Mouse (Mus musculus): Measurements from ENCODE around the gene Zfc3h1.
A peak's percentile ranks its signal among the peaks of the same experiment; 100 is the strongest.

DNA sequence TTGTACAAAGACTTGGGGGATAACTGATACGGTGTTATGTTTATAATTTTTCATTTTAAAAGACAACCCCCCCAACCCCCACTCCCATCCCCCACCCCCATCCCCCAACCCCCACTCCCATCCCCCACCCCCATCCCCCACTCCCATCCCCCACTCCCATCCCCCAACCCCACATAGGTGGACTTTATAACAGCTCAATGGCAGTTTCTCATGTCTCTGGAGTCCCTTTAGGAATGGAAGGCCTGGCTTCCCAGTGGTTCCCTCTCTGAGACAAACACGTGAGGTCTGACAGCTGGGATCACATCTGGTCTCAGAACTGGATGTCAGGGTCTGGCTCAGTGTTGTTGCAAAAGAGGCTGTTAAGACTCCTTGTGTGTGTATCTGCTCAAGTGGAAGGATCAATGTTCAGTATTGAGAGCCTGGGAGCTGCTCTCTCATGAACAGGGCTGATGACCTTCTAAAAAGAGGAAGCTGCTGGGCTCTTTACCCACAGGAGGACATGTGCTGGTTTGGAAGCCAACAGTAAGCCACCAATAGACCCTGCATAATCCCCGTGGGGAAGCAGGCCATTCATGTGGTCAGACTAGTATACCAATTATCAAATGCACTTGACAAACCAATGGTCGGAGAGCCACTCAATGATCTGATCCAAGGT, 41.9 kb upstream of the Zfc3h1 start:
- TF ChIP-seq ZNF384 (IDR thresholded peaks at IDR 0.05; ENCODE audit: low read depth, low read length) (no peak), CTCF (conservative IDR thresholded peaks at IDR 0.05 in 1 of 2, IDR thresholded peaks at IDR 0.05 in 1 of 2; ENCODE audit: low read depth in 2 of 2, low read length in 2 of 2) (no peak), POLR2AphosphoS2 (IDR thresholded peaks at IDR 0.05; ENCODE audit: low read depth, low read length) (no peak), POLR2A (IDR thresholded peaks at IDR 0.05; ENCODE audit: low read depth, low read length) (no peak), MEF2A (IDR thresholded peaks at IDR 0.05; ENCODE audit: borderline replicate concordance, low read depth, low read length) (0 out of 2 replicates have a peak, but pooled peaks have one; percentile 18), NRF1 (IDR thresholded peaks at IDR 0.05; ENCODE audit: low read depth, low read length) (no peak), USF1 (IDR thresholded peaks at IDR 0.05; ENCODE audit: low read depth, low read length) (no peak)
